Mouse (Mus musculus): Measurements from ENCODE around the gene Ube2cbp.

DNA sequence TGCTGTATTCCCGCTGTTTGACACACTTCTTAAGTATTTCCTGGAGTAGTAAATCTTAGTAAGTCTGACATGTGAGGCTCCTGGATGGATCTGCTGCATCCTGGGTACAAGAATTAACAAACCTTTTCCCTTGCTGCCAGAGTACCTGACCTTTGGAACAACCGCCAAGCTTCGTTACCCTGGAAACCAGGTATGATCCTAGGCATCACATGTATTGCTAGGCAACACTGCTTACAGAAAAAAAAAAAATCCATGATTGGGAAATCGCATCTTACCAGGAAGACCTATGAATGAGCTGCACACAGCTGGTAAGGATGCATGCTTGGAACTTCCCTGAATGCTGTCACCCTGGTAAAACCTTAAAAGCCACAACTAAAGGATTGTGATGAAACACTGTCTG lies 22.5 kb downstream of the Ube2cbp start:
- no peak for TF ChIP-seq POLR2A (IDR thresholded peaks at IDR 0.05; ENCODE audit: borderline replicate concordance, extremely low read depth, low read depth, low read length)
- TF ChIP-seq CTCF (IDR thresholded peaks at IDR 0.05; ENCODE audit: insufficient read depth, low read length): no peak
